Mouse (Mus musculus) heart, adult 2 months (tissue): ENCODE data around the gene Ola1.

Experiments
- CTCF ChIP-seq: fragments of 200-600 bp; IDR thresholded peaks from 2 replicates; pipeline ENCODE4 v1.8.1; 2022; ENCODE audit warnings: antibody characterized with exemption, mild to moderate bottlenecking, moderate library complexity
- EP300 ChIP-seq: fragments of 200-500 bp; IDR thresholded peaks from 2 replicates; pipeline ENCODE4 v1.6.1; 2011; ENCODE audit warnings: low read depth, low read length, control low read depth; ENCODE audit not compliant: insufficient read depth
- POLR2A ChIP-seq: fragments of 200-500 bp; IDR thresholded peaks from 2 replicates; pipeline ENCODE4 v1.6.1; 2011; ENCODE audit warnings: mild to moderate bottlenecking, low read depth, low read length, control low read depth; ENCODE audit not compliant: insufficient read depth

DNA sequence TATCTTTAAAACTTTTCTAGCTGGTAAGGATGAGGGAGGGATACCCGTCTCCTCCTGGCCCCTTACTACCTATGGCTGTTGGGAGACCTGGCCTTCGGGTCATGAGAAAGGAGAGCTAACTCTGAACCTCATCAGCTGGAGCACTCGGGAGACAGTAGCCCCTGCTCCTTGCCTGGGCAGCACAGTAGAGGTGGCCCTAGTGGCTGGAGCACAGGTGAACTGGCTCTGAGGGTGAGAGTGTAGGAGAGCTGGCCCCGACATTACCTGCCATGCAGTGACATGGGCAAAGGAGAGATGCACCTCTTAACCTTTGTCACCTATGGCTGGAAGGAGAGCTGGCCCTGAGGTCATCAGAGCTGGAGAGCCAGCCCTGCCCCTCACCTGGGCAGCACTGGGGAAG is 22.6 kb upstream of the Ola1 start:
- TF ChIP-seq EP300, result no peak
- no peak for TF ChIP-seq POLR2A
- no peak for TF ChIP-seq CTCF
